Mouse (Mus musculus) cerebellum, adult 11 months (tissue): ENCODE measurements around the gene Ccdc17.
A peak's percentile ranks its signal among the peaks of the same experiment; 100 is the strongest.

Experiments
- DNase-seq: peaks from one replicate; pipeline ENCODE4 v3.0.0; 2022

Ccdc17 gene

DNA sequence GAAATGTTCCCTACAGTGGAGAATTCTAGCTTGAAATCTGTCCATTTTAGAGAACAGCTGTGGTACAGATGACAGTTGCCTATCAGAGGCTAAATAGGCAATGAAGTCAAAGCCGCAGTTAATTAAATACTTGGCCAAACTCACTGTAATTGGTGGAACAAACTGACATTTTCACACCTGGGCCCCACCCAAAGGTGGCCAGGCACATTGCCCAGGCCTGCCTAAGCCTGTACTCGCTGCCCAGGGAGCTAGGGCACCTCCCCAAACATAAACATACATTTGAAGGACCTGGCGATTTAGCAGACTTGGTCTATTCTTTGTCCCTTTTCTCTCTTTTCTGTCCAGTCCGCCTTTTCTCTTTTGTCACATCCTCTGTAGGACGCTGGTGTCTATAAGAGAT is at the start of gene Ccdc17:
Gene Ccdc17 (plus strand): TSS at position 276 of the 400 bp plus-strand sequence.
- DNase-seq = peak; percentile 19

DNA sequence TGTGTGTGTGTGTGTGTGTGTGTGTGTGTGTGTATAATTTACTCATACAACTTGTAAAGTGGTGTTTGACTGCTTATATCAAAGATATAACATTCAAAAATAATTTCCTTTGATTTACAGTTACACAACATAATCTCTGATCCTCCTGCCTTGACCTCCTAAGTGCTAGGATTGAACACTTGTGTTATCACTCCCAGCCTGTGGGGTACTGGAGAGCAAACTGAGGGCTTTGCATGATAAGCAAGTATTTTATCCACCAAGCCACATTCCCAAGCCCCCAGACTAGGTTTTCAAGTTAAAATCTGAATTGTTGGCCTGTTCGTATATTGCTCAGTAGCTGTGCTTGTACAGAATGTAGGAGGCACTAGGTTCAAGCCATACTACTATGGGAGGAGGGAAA is 46.0 kb upstream of the Ccdc17 start:
- no peak for DNase-seq

DNA sequence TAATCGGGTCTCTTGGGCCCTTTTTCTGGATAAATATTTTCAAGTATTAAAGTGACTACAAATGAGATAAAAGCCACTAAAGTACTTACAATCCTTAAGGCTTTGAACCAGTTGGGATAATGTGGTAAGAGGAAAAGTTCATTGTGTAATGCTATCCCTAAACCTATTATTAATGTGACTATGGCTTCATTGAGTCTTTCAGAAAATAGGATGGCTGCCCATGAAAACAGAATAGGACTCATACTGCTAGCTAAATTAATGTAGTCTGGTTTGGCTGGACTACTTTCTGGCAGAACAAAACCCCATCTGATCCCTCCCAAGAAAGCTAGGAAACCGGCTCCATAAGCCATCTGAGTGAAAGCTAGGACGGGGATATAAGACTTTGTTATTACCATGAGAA is 43.4 kb upstream of the Ccdc17 start:
- DNase-seq = no peak

DNA sequence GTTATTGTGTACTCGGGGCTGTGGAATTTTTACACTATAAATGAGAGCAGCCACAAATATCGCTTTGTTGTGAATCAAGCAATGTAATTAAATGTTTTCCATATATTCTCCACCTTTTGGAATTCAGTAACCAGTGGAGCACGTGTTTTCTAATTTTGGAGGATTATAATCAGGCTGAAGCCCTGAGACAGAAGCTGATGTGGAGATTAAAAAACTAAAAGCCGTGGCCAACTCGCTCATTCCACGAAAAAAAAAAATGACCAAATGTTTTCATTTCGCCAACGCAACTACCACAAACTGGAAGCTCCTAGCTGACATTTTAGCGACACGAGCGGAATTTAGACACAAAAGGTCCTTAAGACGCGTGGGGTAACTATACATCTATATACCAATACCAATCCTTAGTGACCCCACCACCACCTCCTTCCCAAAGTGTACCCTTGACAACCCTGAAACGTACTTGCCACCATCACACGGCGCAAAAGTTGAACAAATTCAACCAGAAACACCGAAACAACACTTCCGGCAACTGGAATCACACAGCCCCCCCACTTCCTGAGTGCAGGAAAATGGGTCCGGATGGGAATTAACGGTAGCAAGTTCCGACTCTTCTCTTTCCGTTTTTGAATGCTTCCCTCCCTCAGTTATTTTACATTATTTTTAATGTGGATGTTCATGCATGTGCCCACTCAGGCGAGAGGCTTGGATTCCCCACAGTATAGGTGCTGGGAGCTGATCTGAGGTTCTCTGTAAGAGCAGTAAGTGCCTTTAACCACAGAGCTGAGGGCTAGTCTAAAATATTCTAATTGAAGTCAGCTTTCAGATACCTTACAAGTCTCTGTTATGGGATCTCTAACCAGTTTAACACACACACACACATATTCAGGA is 40.8 kb upstream of the Ccdc17 start, which contains the start of gene Tmem69:
Gene Tmem69 (minus strand): TSS at position 524 of the 888 bp plus-strand sequence.
- DNase-seq = peak; percentile 63

DNA sequence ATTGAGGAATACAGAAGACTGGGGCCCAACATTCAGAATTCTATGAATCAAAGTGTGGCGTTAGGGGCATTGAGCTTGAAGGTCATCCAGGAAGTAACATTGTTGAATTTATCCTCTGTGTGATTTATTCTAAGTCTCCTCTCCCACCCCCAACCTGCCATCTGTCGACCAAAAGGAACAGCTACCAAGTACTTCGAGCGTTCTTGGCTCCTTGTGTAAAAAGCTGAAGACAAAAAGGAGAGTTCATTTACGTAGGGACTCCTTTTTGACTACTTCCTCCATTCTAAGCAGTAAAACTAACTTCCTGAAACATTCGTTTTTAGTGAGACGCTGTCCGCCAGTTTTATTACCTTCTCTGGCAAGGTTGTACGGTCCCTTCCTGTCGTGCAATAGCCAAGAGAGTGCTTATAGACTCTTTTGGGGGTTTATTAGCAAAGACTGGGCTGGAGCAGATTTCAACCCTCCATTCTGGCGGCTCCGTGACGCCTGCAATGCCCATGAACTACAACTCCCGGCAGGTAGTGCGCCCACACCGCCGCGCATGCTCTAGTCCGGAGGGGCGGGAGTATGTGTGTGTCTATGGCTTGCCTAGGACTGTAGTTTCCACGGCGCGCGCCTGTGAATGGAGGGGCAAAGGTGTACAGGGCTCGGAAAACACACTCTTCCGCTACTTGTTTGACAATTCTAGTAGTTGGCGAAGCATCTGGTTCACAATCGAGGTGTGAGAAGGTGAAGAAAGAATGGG is 39.7 kb upstream of the Ccdc17 start:
- DNase-seq = peak; percentile 92

DNA sequence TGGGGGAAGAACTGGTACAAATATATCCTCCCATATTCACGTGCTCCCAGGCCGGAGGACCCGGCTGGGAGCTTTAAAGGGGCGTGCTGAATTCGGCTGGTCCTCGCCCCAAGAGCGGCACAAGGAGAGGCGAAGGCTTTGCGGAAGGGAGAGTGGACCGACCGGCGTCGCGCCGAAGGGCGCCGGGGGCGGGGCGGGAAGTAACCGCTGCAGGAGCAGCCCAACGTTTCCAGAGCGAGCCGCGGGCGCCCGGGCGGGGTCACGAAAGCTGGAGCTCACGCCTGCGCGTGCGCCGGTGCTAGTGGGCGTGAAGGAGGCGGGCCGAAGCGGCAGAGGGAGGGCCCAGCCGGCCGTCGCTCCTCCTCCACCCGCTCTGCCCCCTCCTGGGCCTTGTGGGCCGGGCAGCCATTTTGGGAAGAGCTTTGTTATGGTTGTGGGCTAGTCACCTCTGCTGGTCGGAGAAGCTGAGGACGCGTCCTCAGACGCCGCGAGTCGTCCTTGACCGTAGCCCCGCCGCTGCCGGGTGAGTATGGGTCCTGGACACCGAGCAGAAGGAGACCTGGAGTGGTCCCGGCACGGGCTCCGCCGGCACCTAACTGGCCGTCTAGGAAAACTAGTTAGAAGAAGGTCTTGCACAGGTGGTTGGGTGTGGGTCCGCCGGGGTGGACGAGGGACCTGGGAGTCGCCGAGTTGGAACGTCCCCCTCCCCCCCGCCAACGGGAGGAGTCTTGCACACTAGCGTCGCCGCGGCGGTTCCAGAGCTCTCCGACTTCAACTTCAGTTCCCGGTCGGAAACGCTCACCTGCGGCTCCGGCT is 38.9 kb upstream of the Ccdc17 start, which contains the start of gene Gpbp1l1:
Gene Gpbp1l1 (plus strand): TSS at position 353 of the 816 bp plus-strand sequence.
- DNase-seq = peak; percentile 98

DNA sequence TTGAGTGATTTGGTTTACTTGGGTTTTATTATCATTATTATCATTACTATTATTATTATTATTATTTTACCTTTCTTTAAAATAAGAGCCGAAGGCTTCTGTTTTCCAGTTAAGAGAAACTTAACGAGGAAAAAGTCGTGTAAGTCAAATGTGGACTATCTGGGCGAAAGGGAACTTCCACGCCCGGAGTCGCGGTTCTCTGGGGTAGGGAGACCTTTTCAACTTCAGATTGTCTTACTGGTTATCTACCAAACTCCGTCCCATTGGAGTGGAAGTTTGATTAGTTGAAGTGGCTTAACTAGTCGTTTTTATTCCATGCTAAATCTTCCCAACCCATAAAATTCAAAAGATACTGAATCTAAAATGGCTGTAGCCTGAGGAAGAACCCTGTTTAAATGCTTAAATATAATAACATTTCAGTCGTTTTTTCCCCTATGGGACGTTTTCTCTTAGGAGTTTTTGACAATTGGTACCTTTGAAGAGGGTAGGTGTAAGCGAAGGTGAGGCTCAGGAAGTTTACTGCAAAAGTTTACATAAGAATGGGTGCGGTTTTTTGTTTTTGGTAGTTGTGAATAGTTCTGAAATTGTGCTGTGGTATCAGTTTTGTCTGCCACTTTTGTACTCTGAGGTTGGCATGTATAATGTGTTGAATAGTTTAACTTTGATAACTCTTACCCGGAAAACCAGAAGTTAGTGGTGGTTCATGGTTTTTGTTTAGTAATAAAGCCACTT is 38.1 kb upstream of the Ccdc17 start:
- no peak for DNase-seq

DNA sequence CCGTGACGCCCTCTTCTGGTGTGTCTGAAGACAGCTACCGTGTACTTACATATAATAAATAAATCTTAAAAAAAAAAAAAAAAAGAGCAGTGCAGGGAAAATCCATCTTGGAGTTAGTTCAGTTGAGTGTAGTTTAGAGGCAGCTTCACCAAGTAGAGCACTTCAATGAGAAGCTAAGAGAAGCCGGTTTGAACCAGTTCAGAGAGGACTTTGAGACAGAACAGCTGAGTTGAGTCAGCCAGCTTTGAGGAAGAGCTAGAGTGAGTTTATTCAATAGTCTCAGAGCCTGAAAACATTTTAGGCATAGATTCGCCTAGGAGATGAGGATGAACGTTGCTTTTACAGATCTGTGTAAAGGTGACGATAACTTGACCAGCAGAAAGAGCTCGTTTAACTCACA is 661 bp upstream of the Ccdc17 start:
- DNase-seq = no peak

DNA sequence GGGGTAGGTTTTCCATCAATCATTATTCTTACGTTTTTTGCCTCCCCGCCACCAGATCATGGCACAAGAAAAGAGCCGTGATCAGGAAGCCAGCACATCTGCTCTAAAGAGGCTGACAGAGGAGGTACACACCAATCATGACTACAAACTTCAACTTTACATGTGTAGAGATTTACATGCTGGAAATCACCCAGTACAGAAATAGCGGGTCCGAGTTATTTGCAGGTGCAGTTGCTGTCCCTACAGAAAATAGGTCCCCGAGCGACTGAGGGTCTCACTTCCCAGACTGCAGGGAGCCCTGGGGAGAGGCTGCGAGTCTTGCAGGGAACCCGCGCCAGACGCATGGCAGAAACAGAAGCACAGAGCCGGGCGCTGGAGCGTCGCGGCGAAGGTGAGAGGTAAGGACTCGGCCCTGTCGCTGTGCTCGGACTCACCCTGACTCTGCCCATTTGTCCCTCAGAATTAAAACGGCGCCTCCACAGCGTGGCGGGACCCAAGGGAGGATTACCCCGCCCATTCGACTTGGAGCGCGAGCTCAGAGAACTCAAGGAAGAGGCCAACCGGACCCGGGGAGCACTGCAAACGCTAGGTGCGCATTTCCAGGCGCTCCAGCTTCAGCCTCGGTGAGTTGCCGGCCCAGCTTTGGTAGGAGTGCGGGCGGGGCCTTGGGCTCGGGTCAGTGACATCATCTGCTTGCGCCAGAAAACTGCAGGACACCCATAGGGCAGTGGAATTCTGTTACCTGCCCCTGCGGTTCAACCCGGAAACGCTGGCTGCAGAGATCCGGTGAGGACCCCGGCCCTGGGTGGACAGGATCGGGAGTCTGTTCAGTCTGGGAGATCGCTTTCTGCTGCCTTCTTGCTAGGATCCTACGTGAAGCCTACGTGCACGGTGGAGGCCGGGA is 776 bp downstream of the Ccdc17 start:
- peak; percentile 89 for DNase-seq

DNA sequence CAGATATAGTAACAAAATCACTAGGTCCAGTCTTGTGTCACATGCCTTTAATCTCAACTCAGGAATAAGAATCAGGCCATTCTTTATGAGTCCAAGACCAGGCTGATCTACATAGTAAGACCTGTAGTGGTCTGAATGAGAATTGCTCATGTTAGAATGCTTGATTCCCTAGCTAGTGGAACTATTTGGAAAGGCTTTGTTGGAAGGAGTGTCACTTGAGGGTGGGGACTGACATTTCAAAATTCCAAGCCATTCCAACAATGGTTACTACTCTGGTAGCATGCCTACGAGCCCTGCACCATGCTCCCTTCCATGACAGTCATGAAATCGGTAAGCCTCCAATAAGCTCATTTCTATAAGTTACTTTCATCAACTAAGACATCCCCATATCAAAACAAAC is 16.2 kb downstream of the Ccdc17 start:
- no peak for DNase-seq

DNA sequence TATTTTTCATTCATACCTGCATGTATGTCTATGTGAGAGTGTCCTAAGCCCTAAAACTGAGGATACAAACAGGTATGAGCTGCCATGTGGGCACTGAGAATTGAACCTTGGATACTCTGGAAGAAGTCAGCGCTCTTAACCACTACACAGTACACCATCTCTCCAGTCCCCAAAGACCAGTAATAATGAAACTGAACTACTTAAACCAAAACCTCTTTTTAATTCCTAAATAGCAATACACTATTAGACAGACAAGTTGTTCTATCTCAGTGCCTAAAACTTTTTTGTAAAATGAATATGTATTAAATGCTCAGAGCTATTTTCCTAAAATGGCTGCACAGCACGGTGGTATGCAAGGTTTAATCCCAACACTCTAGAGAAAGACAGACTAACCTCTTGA is 18.8 kb downstream of the Ccdc17 start:
- DNase-seq = no peak

DNA sequence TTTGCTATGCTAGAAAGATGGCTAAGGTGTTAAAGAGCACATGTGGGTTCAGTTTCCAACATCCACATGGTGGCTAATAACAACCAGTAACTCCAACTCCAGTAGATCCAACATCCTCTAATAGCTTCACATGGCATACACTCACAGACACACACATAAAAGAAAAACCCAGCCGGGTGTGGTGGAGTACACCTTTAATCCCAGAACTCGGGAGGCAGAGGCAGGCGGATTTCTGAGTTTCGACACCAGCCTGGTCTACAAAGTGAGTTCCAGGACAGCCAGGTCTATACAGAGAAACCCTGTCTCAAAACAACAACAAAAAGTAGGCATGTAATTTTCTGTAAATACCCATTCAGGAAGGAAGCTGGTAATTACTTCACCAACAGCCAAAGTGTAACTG is 28.4 kb downstream of the Ccdc17 start:
- no peak for DNase-seq

DNA sequence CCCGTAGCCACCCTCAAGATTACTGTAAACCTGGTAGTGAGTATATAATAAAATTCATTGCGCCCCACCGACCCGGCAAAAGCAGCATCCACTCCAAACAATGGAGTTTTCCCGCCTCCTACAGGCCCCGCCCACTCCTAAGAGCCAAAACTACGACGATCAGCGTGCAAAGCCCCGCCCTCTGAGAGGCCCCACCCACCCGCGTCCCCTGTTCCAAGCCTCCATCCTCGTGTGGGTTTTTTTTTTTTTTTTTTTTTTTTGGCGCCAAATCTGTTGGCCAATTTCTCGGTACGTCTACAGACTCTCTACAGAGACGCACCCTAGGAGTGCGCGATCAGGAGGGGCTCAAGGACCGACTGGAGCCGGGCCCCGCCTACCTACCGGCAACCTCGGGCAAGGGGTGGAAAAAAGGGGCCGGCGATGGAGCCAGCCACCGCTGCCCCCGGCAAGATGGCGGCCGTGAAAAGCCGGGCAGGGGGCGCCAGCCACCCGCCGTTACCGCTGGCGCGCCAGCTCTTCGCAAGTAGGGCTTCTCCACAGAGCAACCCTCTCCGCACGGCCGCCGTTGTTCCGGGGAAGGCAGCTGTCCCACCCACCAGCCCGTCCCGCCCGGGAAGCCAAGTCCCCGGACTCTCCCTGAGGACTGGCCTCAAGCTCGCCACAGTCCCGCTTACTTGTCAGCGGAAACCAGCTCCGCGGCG is 30.4 kb downstream of the Ccdc17 start:
- peak; percentile 65 for DNase-seq

DNA sequence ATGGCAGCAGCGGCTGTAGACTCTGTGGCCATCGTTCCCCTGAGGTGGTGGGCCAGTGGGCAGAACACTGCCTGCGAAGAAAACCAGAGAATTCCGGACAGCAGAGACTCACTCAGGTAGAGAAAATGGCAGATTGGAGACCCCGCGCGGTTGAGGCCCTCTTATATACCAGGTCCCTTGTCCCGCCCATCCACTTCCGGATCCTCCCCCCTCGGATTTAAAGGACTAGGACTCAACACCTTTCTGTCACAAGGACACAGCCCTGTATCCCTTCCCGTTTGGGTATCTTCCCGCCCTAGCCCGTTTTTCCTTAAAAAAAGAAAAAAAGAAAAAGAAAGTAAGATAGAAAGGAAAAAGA is 30.9 kb downstream of the Ccdc17 start:
- peak; percentile 87 for DNase-seq

DNA sequence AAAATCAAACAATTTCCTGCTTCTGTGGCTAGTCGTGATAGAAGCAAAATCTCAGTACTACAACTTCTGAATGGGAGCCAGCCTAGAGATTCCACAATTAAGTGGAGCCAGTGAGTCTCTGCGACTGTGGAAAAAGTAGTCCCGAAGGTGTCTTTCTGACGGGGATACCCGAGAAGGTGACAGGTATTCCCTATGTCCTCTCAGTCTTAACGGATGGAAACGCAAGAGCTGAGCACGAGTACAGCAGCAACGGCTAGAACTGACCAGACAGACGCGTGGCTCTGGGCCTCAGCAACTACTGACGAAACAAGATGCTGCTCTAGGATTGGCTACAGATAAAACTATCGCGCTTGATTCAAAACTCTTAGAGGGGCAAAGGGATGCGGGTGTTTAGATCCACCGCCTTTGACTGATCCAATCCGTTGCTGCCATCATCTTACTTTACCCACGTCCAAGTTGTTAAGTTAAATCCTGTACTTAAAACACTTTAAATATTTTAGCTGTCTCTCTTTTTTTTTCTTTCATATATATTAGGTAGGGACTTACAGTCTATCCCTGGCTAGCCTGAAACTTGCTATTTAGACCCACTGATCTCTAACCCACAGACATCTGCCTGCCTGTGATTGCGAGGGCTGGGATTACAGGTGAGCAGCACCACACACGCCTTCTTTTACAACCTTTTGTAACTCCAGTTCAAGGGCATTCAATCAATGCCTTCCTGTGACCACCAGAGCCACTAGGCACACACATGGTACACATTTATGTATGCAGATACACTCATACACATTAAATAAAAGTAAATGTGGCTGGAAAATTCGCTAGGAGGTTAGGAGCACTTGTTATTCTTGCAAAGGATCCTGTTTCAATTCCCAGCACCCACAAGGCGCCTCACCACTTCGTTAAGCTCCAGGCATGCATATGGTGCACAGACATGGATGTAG is 31.5 kb downstream of the Ccdc17 start, which contains the start of gene Nasp:
Gene Nasp (minus strand): TSS at position 220 of the 941 bp plus-strand sequence.
- peak; percentile 72 for DNase-seq

DNA sequence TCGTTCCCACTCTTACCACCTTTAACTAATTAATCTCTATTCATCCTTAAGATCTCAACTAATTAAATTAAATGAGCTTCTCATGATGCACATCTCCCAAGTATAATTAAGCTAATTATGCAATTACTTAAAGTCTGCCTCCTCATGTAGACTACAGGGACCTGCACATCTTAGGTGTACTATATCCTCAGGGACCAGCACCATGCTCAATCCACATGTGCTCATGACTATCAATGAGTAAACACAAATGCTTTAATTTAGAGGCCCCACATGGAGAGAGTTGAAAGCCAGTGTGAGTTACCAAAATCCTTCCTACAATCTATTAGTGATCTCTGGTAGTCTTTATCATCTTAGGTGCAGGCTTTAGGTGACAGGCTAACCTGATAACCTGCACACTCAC is 38.7 kb downstream of the Ccdc17 start:
- DNase-seq = no peak

DNA sequence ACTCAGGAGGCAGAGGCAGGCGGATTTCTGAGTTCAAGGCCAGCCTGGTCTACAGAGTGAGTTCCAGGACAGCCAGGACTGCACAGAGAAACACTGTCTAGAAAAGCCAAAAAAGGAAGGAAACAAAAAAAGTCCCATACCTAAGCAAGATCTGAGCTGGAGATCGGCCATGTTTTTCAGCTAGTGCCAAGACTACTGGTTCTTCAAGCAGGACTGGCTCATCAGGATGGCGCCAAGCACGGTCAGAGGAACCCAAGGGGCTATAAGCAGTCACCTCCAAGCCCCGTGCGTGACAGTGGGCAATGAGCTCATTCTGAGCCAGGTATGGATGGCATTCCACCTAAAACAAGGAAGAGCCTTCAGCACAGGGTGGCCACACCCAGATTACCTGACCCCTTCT is 42.4 kb downstream of the Ccdc17 start:
- no peak for DNase-seq

DNA sequence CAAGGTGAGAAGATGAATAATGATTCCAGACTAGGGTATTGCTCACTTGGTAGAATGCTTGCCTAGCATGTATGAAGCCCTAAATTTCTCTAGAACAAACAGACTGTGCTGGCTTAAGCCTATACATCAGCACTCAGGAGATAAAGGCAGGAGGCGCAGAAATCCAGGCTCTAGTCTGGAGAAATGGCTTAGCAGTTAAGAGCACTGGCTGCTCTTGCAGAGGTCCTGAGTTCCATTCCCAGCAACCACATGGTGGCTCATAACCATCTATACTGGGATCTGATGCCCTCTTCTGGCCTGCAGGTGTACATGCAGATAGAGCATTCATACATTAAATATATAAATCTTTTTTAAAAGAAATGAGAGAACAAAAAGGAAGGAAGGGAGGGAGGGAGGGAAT is 45.6 kb downstream of the Ccdc17 start:
- DNase-seq = no peak

DNA sequence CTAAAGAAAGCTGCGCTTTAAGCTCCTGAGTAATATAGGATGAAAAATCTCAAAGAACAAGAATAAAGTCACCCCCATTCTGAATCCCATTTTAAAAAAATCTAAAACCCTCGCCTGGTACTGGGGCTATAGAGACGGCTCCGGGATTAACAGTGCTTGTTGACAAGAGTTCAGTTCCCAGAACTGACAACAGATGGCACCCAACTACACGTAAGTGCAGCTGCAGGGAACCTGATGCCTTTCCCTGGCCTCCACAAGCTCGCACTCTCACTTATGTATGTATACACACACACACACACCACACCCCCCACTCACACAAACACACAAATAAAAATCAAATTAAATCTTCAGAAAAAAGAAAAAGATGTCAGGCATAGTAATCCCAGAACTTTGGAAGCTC is 47.9 kb downstream of the Ccdc17 start:
- no peak for DNase-seq
